Mouse (Mus musculus): ENCODE results near the gene Aimp1. TPM values are rescaled to one million over a fixed set of nuclear protein-coding genes. Genes with fewer than 3 reads are reported as not detected.

Aimp1 gene
- total and polyA plus RNA-seq, 3 experiments: 158 to 206 TPM; not detected in 1

DNA sequence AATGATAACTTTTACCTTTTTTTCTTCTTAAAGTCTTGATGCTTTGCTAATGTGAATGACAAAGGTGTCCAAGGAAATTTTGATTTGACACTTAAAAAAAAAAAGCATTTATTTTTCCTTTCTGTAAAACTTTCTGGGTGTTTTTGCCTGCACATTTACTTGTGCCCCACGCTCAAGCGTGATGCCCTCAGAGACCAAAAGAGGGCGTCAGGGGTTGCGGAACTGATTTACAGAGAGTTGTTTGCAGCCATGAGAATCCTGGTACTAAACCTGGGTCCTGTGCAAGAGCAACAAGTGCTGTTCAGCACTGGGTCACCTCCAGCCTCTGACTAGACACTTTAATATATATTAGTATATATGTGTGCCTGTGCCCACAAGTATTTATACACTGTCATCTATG is 22.8 kb upstream of the Aimp1 start:
- Histone ChIP-seq H3K9me3 (replicated peaks; ENCODE audit: insufficient read depth, low read length) (no peaks in the 10 kb centered on the region), H3K4me3 (ENCODE audit: control insufficient read depth in 1 of 2, insufficient read depth in 1 of 2, low read depth in 2 of 2, low read length in 2 of 2) (no peak overlapping the region), H3K9ac (ENCODE audit: control insufficient read depth, low read depth, low read length, poor library complexity, severe bottlenecking) (no peak overlapping the region), H3K4me1 (ENCODE audit: control insufficient read depth in 1 of 2, insufficient read depth in 2 of 2, low read length in 2 of 2) (no peaks in the 10 kb centered on the region), H3K27ac (ENCODE audit: control insufficient read depth, low read depth, low read length) (no peak overlapping the region), H3K36me3 (ENCODE audit: control insufficient read depth in 1 of 2, insufficient read depth in 2 of 2, low read length in 2 of 2) (peaks cover 0 to 4% of the 10 kb centered on the region in 2 experiments; a peak in 2 of 4 replicates), H3K27me3 (ENCODE audit: control insufficient read depth in 1 of 2, insufficient read depth in 2 of 2, low read length in 2 of 2) (no peaks in the 10 kb centered on the region), H3K79me2 (ENCODE audit: control insufficient read depth, insufficient read depth, low read length, poor library complexity) (no peaks in the 10 kb centered on the region)
- peak; percentile 28 for DNase-seq (ENCODE audit: low read depth, low spot score)
- peak in 2 of 3 experiments; percentile 32 to 44; a peak in 4 of 6 replicates for TF ChIP-seq CTCF (IDR thresholded peaks at IDR 0.05 in 2 of 3, conservative IDR thresholded peaks at IDR 0.05 in 1 of 3; ENCODE audit: control insufficient read depth in 1 of 3, insufficient read depth in 1 of 3, low read depth in 2 of 3, low read length in 3 of 3, poor library complexity in 1 of 3, severe bottlenecking in 1 of 3)
- no peak for TF ChIP-seq MYC (IDR thresholded peaks at IDR 0.05; ENCODE audit: low read depth, low read length)
- peak; percentile 21 for TF ChIP-seq RAD21 (IDR thresholded peaks at IDR 0.05; ENCODE audit: low read depth, low read length)

DNA sequence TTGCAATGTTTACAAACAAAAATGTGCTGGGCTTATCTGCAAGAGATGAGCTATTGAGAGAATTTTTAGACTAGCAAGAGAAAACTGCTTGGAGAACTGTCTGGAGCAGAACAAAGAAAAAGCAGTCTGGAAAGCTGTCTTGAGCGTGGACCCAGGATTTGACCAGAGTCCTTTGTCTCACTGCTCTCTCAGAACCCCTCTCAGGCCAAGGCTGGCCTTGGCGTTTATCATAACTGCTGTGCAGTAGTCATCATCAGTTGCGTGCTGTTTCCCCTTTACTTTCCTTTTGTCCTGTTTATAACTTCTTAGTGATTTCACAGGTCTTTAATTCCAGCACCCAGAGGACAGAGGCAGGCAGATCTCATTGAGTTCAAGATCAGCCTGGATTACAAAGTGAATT is 20.0 kb upstream of the Aimp1 start:
- Histone ChIP-seq H3K4me3 (ENCODE audit: control insufficient read depth in 1 of 2, insufficient read depth in 1 of 2, low read depth in 2 of 2, low read length in 2 of 2) (no peak overlapping the region), H3K4me1 (ENCODE audit: control insufficient read depth in 1 of 2, insufficient read depth in 2 of 2, low read length in 2 of 2) (no peaks in the 10 kb centered on the region), H3K27ac (ENCODE audit: control insufficient read depth, low read depth, low read length) (no peak overlapping the region), H3K9me3 (replicated peaks; ENCODE audit: insufficient read depth, low read length) (no peaks in the 10 kb centered on the region), H3K9ac (ENCODE audit: control insufficient read depth, low read depth, low read length, poor library complexity, severe bottlenecking) (no peak overlapping the region), H3K36me3 (ENCODE audit: control insufficient read depth in 1 of 2, insufficient read depth in 2 of 2, low read length in 2 of 2) (peaks cover 0 to 4% of the 10 kb centered on the region in 2 experiments; a peak in 2 of 4 replicates), H3K27me3 (ENCODE audit: control insufficient read depth in 1 of 2, insufficient read depth in 2 of 2, low read length in 2 of 2) (no peaks in the 10 kb centered on the region), H3K79me2 (ENCODE audit: control insufficient read depth, insufficient read depth, low read length, poor library complexity) (no peaks in the 10 kb centered on the region)
- DNase-seq (ENCODE audit: low read depth, low spot score): no peak
- TF ChIP-seq BHLHE40 (IDR thresholded peaks at IDR 0.05; ENCODE audit: borderline replicate concordance, low read depth, low read length) (no peak), POLR2A (IDR thresholded peaks at IDR 0.05; ENCODE audit: control insufficient read depth in 1 of 2, insufficient read depth in 1 of 2, low read depth in 1 of 2, low read length in 2 of 2, poor library complexity in 1 of 2) (no peak), E2F4 (IDR thresholded peaks at IDR 0.05; ENCODE audit: borderline replicate concordance, low read depth, low read length) (no peak), USF1 (IDR thresholded peaks at IDR 0.05; ENCODE audit: low read depth, low read length) (no peak), GATA1 (IDR thresholded peaks at IDR 0.05; ENCODE audit: low read depth, low read length) (no peak), POLR2AphosphoS5 (IDR thresholded peaks at IDR 0.05; ENCODE audit: borderline replicate concordance, low read depth, low read length) (no peak), EP300 (IDR thresholded peaks at IDR 0.05; ENCODE audit: low read depth in 1 of 2, low read length in 2 of 2) (no peak)

DNA sequence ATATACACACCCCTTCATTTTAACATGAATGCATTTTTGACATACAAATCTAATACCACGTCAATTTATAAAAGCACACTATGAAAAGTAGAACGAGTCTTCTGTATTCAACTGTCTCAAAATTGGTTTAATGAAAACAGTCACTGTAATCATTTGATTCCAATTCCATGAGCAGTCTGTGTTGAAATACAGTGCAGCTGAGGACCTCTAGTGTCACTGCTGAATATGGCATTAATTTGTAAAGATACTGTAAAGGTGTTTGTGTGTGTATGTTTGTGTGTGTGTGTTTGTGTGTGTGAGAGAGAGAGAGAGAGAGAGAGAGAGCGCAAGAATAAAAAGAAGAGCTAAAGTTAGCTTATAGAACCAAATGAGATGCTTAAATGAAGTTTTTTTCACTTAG is 17.2 kb upstream of the Aimp1 start:
- no peak overlapping the region for H3K9ac ChIP-seq (ENCODE audit: control insufficient read depth, low read depth, low read length, poor library complexity, severe bottlenecking)
- peak; percentile 54 for DNase-seq (ENCODE audit: low read depth, low spot score)
- H3K27ac ChIP-seq (ENCODE audit: control insufficient read depth, low read depth, low read length): no peak overlapping the region
- H3K36me3 ChIP-seq (ENCODE audit: control insufficient read depth in 1 of 2, insufficient read depth in 2 of 2, low read length in 2 of 2): no peaks in the 10 kb centered on the region; a peak in 2 of 4 replicates
- H3K9me3 ChIP-seq (replicated peaks; ENCODE audit: insufficient read depth, low read length): no peaks in the 10 kb centered on the region
- no peak overlapping the region for H3K4me3 ChIP-seq (ENCODE audit: control insufficient read depth in 1 of 2, insufficient read depth in 1 of 2, low read depth in 2 of 2, low read length in 2 of 2)
- H3K79me2 ChIP-seq (ENCODE audit: control insufficient read depth, insufficient read depth, low read length, poor library complexity): no peaks in the 10 kb centered on the region
- no peaks in the 10 kb centered on the region for H3K27me3 ChIP-seq (ENCODE audit: control insufficient read depth in 1 of 2, insufficient read depth in 2 of 2, low read length in 2 of 2)
- no peaks in the 10 kb centered on the region for H3K4me1 ChIP-seq (ENCODE audit: control insufficient read depth in 1 of 2, insufficient read depth in 2 of 2, low read length in 2 of 2)
- TF ChIP-seq ZC3H11A (IDR thresholded peaks at IDR 0.05; ENCODE audit: low read depth, low read length) (peak; percentile 60), RAD21 (IDR thresholded peaks at IDR 0.05; ENCODE audit: low read depth, low read length) (peak; percentile 83), TBP (IDR thresholded peaks at IDR 0.05; ENCODE audit: low read depth, low read length) (no peak), CTCF (IDR thresholded peaks at IDR 0.05 in 2 of 3, conservative IDR thresholded peaks at IDR 0.05 in 1 of 3; ENCODE audit: control insufficient read depth in 1 of 3, insufficient read depth in 1 of 3, low read depth in 2 of 3, low read length in 3 of 3, poor library complexity in 1 of 3, severe bottlenecking in 1 of 3) (peak in 2 of 3 experiments; percentile 32 to 75; a peak in 4 of 6 replicates), SMC3 (IDR thresholded peaks at IDR 0.05; ENCODE audit: low read depth, low read length) (peak; percentile 67)

Measured in MEL (cell line).